In genomic region chr13:34303386-34304016, GRCm38 (mm10) we compare ENCODE assay signal across 34 mouse cellular contexts. TPM values are rescaled to one million over a fixed set of nuclear protein-coding genes. Genes with fewer than 3 reads are reported as not detected.
DNase-seq lines count a peak whose midpoint lies in the region; ATAC-seq lines count a peak whose summit lies in the region.
"Had no signal": no experiment of that assay in that cellular context is flagged by ENCODE, and none has a peak within 500 bp of the region (broad histone marks: within the 10 kb centered on the region; RNA-seq: fewer than 3 reads in every experiment).

No protein-coding gene starts in this region.

- 0 out of 2 replicates have a peak, but pooled peaks have one; percentile 35 for ATAC-seq in kidney, embryonic 14.5 days (ENCODE audit: low FRiP score, low TSS enrichment)
- ATAC-seq: inflammation-experienced regulatory T-cells, adult 6 months; Patski had no signal

- H3K9ac ChIP-seq in kidney, embryonic 14.5 days (ENCODE audit: low read depth, low read length), result no peak overlapping the region
- H3K9ac ChIP-seq: forebrain, embryonic 12.5 days; heart, embryonic 13.5 days; hindbrain, embryonic 14.5 days; limb, embryonic 12.5 days; liver, embryonic 14.5 days; lung, embryonic 15.5 days; midbrain, embryonic 12.5 days; neural tube, embryonic 12.5 days had no signal

- H3K27ac ChIP-seq in kidney, embryonic 14.5 days (ENCODE audit: low read depth, low read length), result no peak overlapping the region
- H3K27ac ChIP-seq: forebrain, embryonic 12.5 days; heart, embryonic 13.5 days; hindbrain, embryonic 14.5 days; layer of hippocampus, adult 2 months; left cerebral cortex, adult 2 months; limb, embryonic 12.5 days; liver, embryonic 14.5 days; lung, embryonic 15.5 days; midbrain, embryonic 12.5 days; neural tube, embryonic 12.5 days had no signal

- no peaks in the 10 kb centered on the region for H3K4me1 ChIP-seq in kidney, embryonic 14.5 days (ENCODE audit: control insufficient read depth, insufficient read depth, low read length)
- H3K4me1 ChIP-seq: neural tube, embryonic 12.5 days had no signal

- 53% methylated on average over 6 of the region's 6 CpGs for WGBS in kidney, embryonic 14.5 days

- H3K4me3 ChIP-seq in kidney, embryonic 14.5 days (ENCODE audit: low read length), result no peak overlapping the region
- H3K4me3 ChIP-seq: erythroblast, embryonic 14.5 days; forebrain, embryonic 12.5 days; heart, embryonic 13.5 days; layer of hippocampus, adult 2 months; left cerebral cortex, adult 2 months; limb, embryonic 12.5 days; lung, embryonic 15.5 days; megakaryocyte, embryonic 14.5 days; midbrain, embryonic 12.5 days; myocyte; neural tube, embryonic 12.5 days had no signal

- DNase-seq in kidney, postnatal 25 days, result no peak
- peak; percentile 36 to 48 for DNase-seq in kidney, postnatal 4 days
- no peak for DNase-seq in kidney, adult 11 months
- DNase-seq in 3134 (ENCODE audit: extremely low read depth, insufficient read length, low spot score), result peak; percentile 37
- peak; percentile 43 for DNase-seq in Muller cell, postnatal 12 days (ENCODE audit: inconsistent ontology term)
- DNase-seq in cerebellum, adult 11-12 months, result no peak
- no peak for DNase-seq in adrenal gland, adult 8-10 months
- DNase-seq: adrenal gland, postnatal 14 days; cerebellum, adult 18-20 months; cerebellum, postnatal 10 days; gastrocnemius, postnatal 14 days; heart, postnatal 10 days; kidney, adult 18-20 months; lung, postnatal 4 days; right cerebral cortex, adult 18-20 months; thymus, postnatal 4 days had no signal

- no peaks in the 10 kb centered on the region for H3K9me3 ChIP-seq in kidney, embryonic 14.5 days (ENCODE audit: control insufficient read depth, low read length)
- H3K9me3 ChIP-seq: forebrain, embryonic 12.5 days; heart, embryonic 13.5 days; limb, embryonic 12.5 days; lung, embryonic 15.5 days; megakaryocyte, embryonic 14.5 days; midbrain, embryonic 12.5 days; neural tube, embryonic 12.5 days had no signal

- H3K36me3 ChIP-seq in kidney, embryonic 14.5 days (ENCODE audit: control insufficient read depth, insufficient read depth, low read length), result no peaks in the 10 kb centered on the region
- H3K36me3 ChIP-seq: limb, embryonic 12.5 days; lung, embryonic 15.5 days had no signal

- H3K4me2 ChIP-seq in kidney, embryonic 14.5 days (replicated peaks; ENCODE audit: low read depth, low read length), result no peak overlapping the region
- H3K4me2 ChIP-seq: forebrain, embryonic 12.5 days; heart, embryonic 13.5 days; hindbrain, embryonic 14.5 days; limb, embryonic 12.5 days; lung, embryonic 15.5 days; midbrain, embryonic 12.5 days; neural tube, embryonic 12.5 days had no signal

- H3K27me3 ChIP-seq in kidney, embryonic 14.5 days (ENCODE audit: control insufficient read depth, insufficient read depth, low read length), result no peaks in the 10 kb centered on the region
- H3K27me3 ChIP-seq: CH12.LX; forebrain, embryonic 12.5 days; heart, embryonic 13.5 days; limb, embryonic 12.5 days; lung, embryonic 15.5 days; megakaryocyte, embryonic 14.5 days; midbrain, embryonic 12.5 days; neural tube, embryonic 12.5 days; Patski had no signal

RNA-seq across cellular contexts. Expression of gene Slc22a23, which starts 41.5 kb away (rescaled TPM):
- 2.3 and 2.8 TPM in 2 replicates for polyA plus RNA-seq in kidney, embryonic 14.5 days (2014; fragmentation: Nextera tagmentation; extraction: Ambion mirVana)
- 1 to 10 TPM; 4.2 to 4.7 (median 4.5) TPM for total RNA-seq in adrenal gland, adult 8-10 months (2022)
- total RNA-seq: granulocyte monocyte progenitor cell, adult 5-6 weeks had no signal

Comparison
In these comparisons a context has a peak if more than half of its experiments do, and no peak if none do; other contexts are left out.
1. DNase-seq: peak in kidney, postnatal 4 days (2 of 2), 3134 (single experiment) and Muller cell, postnatal 12 days (single experiment); none in kidney, postnatal 25 days (0 of 2), kidney, adult 11 months (single experiment), cerebellum, adult 11-12 months (single experiment) and adrenal gland, adult 8-10 months (single experiment).